Mouse (Mus musculus) limb, embryonic 14.5 days (tissue): ENCODE measurements around the gene Vmn2r4. TPM values are rescaled to one million over a fixed set of nuclear protein-coding genes. Genes with fewer than 3 reads are reported as not detected.
"Not testable (repeated sequence)": the region's sequence is repeated elsewhere in the genome, so short reads cannot be mapped to it uniquely, and the experiment has no call there.

Experiments
- ATAC-seq: fragments of 200-750 bp; cut with Nextera tagmentation; 2 replicates; pipeline ENCODE4 v1.8.0; 2017; ENCODE audit warnings: low read depth, moderate number of reproducible peaks, moderate TSS enrichment; ENCODE audit not compliant: low FRiP score
- DNase-seq: peaks from one replicate; pipeline ENCODE4 v3.0.0-alpha.2; 2015; ENCODE audit warnings: low spot score
- H3K27ac ChIP-seq: fragments of 300-500 bp; sonication (generic); replicated peaks from 2 replicates; pipeline ENCODE4 v1.5.1; 2014; ENCODE audit warnings: low read depth, mild to moderate bottlenecking, low read length, moderate library complexity, mixed read lengths
- H3K27me3 ChIP-seq: fragments of 300-500 bp; sonication (generic); 2 replicates; pipeline ENCODE4 v1.6.1; 2014; ENCODE audit warnings: low read length, mixed read lengths; ENCODE audit not compliant: control insufficient read depth, insufficient read depth
- H3K36me3 ChIP-seq: fragments of 300-500 bp; sonication (generic); 2 replicates; pipeline ENCODE4 v1.6.1; 2014; ENCODE audit warnings: mild to moderate bottlenecking, low read length, moderate library complexity, mixed read lengths; ENCODE audit not compliant: control insufficient read depth, insufficient read depth
- H3K4me1 ChIP-seq: fragments of 300-500 bp; sonication (generic); 2 replicates; pipeline ENCODE4 v1.6.1; 2014; ENCODE audit warnings: antibody characterized with exemption, low read length, mixed read lengths; ENCODE audit not compliant: control insufficient read depth, insufficient read depth
- H3K4me2 ChIP-seq: fragments of 300-500 bp; sonication (generic); replicated peaks from 2 replicates; pipeline ENCODE4 v1.6.1; 2014; ENCODE audit warnings: low read depth, mild to moderate bottlenecking, low read length, moderate library complexity; ENCODE audit not compliant: severe bottlenecking
- H3K4me3 ChIP-seq: fragments of 300-500 bp; sonication (generic); replicated peaks from 2 replicates; pipeline ENCODE4 v1.5.1; 2014; ENCODE audit warnings: low read length
- H3K9ac ChIP-seq: fragments of 300-500 bp; sonication (generic); 2 replicates; pipeline ENCODE4 v1.6.1; 2014; ENCODE audit warnings: mild to moderate bottlenecking, low read depth, low read length, moderate library complexity; ENCODE audit not compliant: severe bottlenecking
- H3K9me3 ChIP-seq: fragments of 300-500 bp; sonication (generic); 2 replicates; pipeline ENCODE4 v1.6.1; 2016; ENCODE audit warnings: low read length; ENCODE audit not compliant: control insufficient read depth
- WGBS: fragments of 180-500 bp; shearing (Covaris S2); extraction: QIAGEN DNeasy Blood & Tissue Kit; methylation state at CpG from one replicate; pipeline ENCODE4 v1.1.7; 2014; 5-methylcytosine and 5-hydroxymethylcytosine counted together
- polyA plus RNA-seq, 2 experiments: library from polyadenylated mRNA; depleted of rRNA in 1 of 2; stranded (reverse) in 1 of 2; unstranded in 1 of 2; fragments of >200 nt; fragmentation: Nextera tagmentation in 1 of 2; extraction: Ambion mirVana in 1 of 2; gene quantifications; 2 replicates each; pipeline versions ENCODE4 v1.2.1 to v1.2.3; 2012 to 2014

Vmn2r4 gene
- polyA plus RNA-seq (2012; rRNA removed) (not detected in 2 replicates), polyA plus RNA-seq (2014; fragmentation: Nextera tagmentation; extraction: Ambion mirVana) (not detected in 2 replicates)

- not testable (repeated sequence) for H3K4me3 ChIP-seq, H3K36me3 ChIP-seq, H3K4me1 ChIP-seq, DNase-seq, H3K27ac ChIP-seq, ATAC-seq, H3K9me3 ChIP-seq, H3K27me3 ChIP-seq, H3K9ac ChIP-seq, H3K4me2 ChIP-seq
- WGBS = 74% methylated on average over 3 of the region's 3 CpGs
These were observed at the start of gene Vmn2r4 for GRCm38 (mm10) chr3:64415268-64415667. Gene Vmn2r4, minus strand, starts transcription at chr3:64415368.

GRCm38 (mm10) chr3:64434261-64434660 lies 19.1 kb upstream of the Vmn2r4 start:
- H3K27ac ChIP-seq, H3K4me2 ChIP-seq, H3K4me3 ChIP-seq, H3K36me3 ChIP-seq, DNase-seq, H3K9me3 ChIP-seq, H3K9ac ChIP-seq, H3K4me1 ChIP-seq, H3K27me3 ChIP-seq, ATAC-seq: not testable (repeated sequence)
- WGBS = 87% methylated on average over 7 of the region's 7 CpGs

GRCm38 (mm10) chr3:64428117-64428798 lies 13.1 kb upstream of the Vmn2r4 start:
- not testable (repeated sequence) for ATAC-seq, H3K27ac ChIP-seq, H3K4me2 ChIP-seq, H3K36me3 ChIP-seq, H3K9me3 ChIP-seq, H3K4me3 ChIP-seq, H3K9ac ChIP-seq, H3K4me1 ChIP-seq, H3K27me3 ChIP-seq, DNase-seq
- 85% methylated on average over 6 of the region's 6 CpGs for WGBS

- not testable (repeated sequence) for ATAC-seq, H3K27me3 ChIP-seq, H3K9ac ChIP-seq, DNase-seq, H3K4me3 ChIP-seq, H3K27ac ChIP-seq, H3K9me3 ChIP-seq, H3K4me2 ChIP-seq, H3K4me1 ChIP-seq, H3K36me3 ChIP-seq
- 76% methylated on average over 1 of the region's 1 CpGs for WGBS
These were observed 7.0 kb upstream of the Vmn2r4 start for GRCm38 (mm10) chr3:64422141-64422540.

DNA sequence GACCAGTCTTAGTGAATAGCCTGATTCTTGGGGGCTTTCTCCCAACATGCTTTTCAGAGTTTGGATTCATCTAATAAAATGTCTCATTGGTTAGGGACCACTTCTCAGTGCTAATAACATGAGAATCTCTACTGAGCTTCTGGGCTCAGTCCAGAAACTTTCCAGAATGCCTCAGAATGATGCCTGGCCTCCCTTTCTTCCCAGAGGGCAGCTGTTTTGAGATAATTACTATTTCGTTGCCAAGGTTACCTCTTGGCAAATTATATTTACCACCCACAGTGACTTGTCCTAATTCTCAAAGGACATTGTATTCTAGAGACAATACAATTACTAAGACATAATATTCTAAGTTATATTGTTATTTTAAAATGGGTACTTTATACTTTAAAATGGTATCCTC lies 2.3 kb upstream of the Vmn2r4 start:
- not testable (repeated sequence) for H3K4me2 ChIP-seq, H3K27me3 ChIP-seq, H3K9me3 ChIP-seq, H3K36me3 ChIP-seq, H3K4me1 ChIP-seq, H3K27ac ChIP-seq, DNase-seq, H3K9ac ChIP-seq, ATAC-seq, H3K4me3 ChIP-seq
- WGBS = 66% methylated on average over 1 of the region's 1 CpGs

GRCm38 (mm10) chr3:64414253-64414652 lies 915 bp downstream of the Vmn2r4 start:
- H3K4me3 ChIP-seq, H3K9me3 ChIP-seq, H3K36me3 ChIP-seq, DNase-seq, H3K9ac ChIP-seq, H3K4me2 ChIP-seq, ATAC-seq, H3K4me1 ChIP-seq, H3K27ac ChIP-seq, H3K27me3 ChIP-seq: not testable (repeated sequence)
